Comparison of ENCODE assay signal across 7 mouse cellular contexts in the genomic region with DNA sequence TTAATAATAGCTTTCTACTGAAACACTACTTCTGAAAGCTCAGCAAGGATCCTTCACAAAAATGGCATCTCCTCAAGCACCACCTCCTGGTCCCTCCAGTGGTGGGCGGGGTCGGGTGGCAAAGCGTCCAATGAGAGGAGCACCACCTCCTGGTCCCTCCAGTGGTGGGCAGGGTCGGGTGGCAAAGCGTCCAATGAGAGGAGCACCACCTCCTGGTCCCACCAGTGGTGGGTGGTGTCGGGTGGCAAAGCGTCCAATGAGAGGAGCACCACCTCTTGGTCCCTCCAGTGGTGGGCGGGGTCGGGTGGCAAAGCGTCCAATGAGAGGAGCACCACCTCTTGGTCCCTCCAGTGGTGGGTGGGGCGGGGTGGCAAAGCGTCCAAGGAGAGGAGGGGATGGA.
DNase-seq lines count a peak whose midpoint lies in the region; ATAC-seq and TF ChIP-seq lines count a peak whose summit lies in the region.
"Not testable (repeated sequence)": the region's sequence is repeated elsewhere in the genome, so short reads cannot be mapped to it uniquely, and the experiment has no call there.

No protein-coding gene starts in this region.

- WGBS in forebrain, embryonic 12.5 days, result 95% methylated on average over 12 of the region's 12 CpGs

- in situ Hi-C loops in CH12.LX (cut with MboI; ENCODE audit: low pct_ligation_motif_present, low pct_unique_long_range_greater_than_20kb, low sequenced_read_pairs), result not testable (repeated sequence)

- H3K27me3 ChIP-seq in CH12.LX (replicated peaks); forebrain, embryonic 12.5 days: not testable (repeated sequence)

- not testable (repeated sequence) for TF ChIP-seq RAD21 in CH12.LX (IDR thresholded peaks at IDR 0.05; ENCODE audit: low read depth, low read length)

- ATAC-seq in erythroblast, adult 5-6 weeks (replicated peaks; ENCODE audit: low FRiP score, poor library complexity, severe bottlenecking), result peak; percentile 59
- not testable (repeated sequence) for ATAC-seq in forebrain, embryonic 12.5 days (ENCODE audit: low FRiP score)

- H3K4me3 ChIP-seq in CH12.LX (replicated peaks in 1 of 3; ENCODE audit: low read depth in 2 of 3, low read length in 2 of 3, poor library complexity in 1 of 3); forebrain, embryonic 12.5 days (replicated peaks): not testable (repeated sequence)

- TF ChIP-seq POLR2A in CH12.LX (IDR thresholded peaks at IDR 0.05; ENCODE audit: low read depth, low read length), result not testable (repeated sequence)

- DNase-seq in CH12.LX (ENCODE audit: extremely low read depth) (peak; percentile 19), R1 (ENCODE audit: low read depth, low spot score) (peak; percentile 65), liver (peak; percentile 31)
- DNase-seq in heart, adult 11 months, result peak; percentile 45
- DNase-seq in testis, postnatal 14 days (ENCODE audit: low spot score), result peak; percentile 80

- H3K4me1 ChIP-seq in CH12.LX (ENCODE audit: control insufficient read depth in 1 of 2, insufficient read depth in 2 of 2), result peaks cover 2 to 25% of the 10 kb centered on the region in 2 experiments; a peak in 3 of 4 replicates
- H3K4me1 ChIP-seq in forebrain, embryonic 12.5 days, result peaks cover 16% of the 10 kb centered on the region

- H3K79me2 ChIP-seq in CH12.LX (replicated peaks; ENCODE audit: control insufficient read depth, extremely low read depth, insufficient read depth, poor library complexity, severe bottlenecking), result not testable (repeated sequence)

- not testable (repeated sequence) for H3K9me3 ChIP-seq in CH12.LX (replicated peaks; ENCODE audit: low read length); forebrain, embryonic 12.5 days

- not testable (repeated sequence) for H3K9ac ChIP-seq in CH12.LX (ENCODE audit: insufficient read depth, low read depth); forebrain, embryonic 12.5 days

- dilution Hi-C loops in CH12.LX (cut with MboI; ENCODE audit: extremely low pct_ligation_motif_present, extremely low pct_unique_long_range_greater_than_20kb, low sequenced_read_pairs), result not testable (repeated sequence)

- TF ChIP-seq CTCF in CH12.LX (conservative IDR thresholded peaks at IDR 0.05 in 1 of 2, IDR thresholded peaks at IDR 0.05 in 1 of 2; ENCODE audit: low read depth in 2 of 2, low read length in 2 of 2), result not testable (repeated sequence)

- TF ChIP-seq EP300 in CH12.LX (IDR thresholded peaks at IDR 0.05; ENCODE audit: low read length), result not testable (repeated sequence)

- not testable (repeated sequence) for H3K27ac ChIP-seq in CH12.LX (ENCODE audit: insufficient read depth, low read depth)
- H3K27ac ChIP-seq in forebrain, embryonic 12.5 days, result peak overlapping the region; percentile 83; the same call in 1 of the 2 replicates

- H3K36me3 ChIP-seq in CH12.LX (replicated peaks in 1 of 2; ENCODE audit: control insufficient read depth in 1 of 2, insufficient read depth in 1 of 2, low read length in 1 of 2), result peaks cover 0 to 59% of the 10 kb centered on the region in 2 experiments
- H3K36me3 ChIP-seq in forebrain, embryonic 12.5 days (replicated peaks), result not testable (repeated sequence)

- H3K4me2 ChIP-seq in CH12.LX (ENCODE audit: insufficient read depth, low read depth, poor library complexity, severe bottlenecking); forebrain, embryonic 12.5 days: not testable (repeated sequence)

Comparison
In these comparisons a context has a peak if more than half of its experiments do, and no peak if none do; other contexts are left out.
1. DNase-seq: peak in every context shown above with its lines; median percentile 80 in testis, postnatal 14 days; 65 in R1; 45 in heart, adult 11 months; 31 in liver; 19 in CH12.LX.